Mouse (Mus musculus): ENCODE results near the gene Gadd45gip1.

Gadd45gip1 gene

DNA sequence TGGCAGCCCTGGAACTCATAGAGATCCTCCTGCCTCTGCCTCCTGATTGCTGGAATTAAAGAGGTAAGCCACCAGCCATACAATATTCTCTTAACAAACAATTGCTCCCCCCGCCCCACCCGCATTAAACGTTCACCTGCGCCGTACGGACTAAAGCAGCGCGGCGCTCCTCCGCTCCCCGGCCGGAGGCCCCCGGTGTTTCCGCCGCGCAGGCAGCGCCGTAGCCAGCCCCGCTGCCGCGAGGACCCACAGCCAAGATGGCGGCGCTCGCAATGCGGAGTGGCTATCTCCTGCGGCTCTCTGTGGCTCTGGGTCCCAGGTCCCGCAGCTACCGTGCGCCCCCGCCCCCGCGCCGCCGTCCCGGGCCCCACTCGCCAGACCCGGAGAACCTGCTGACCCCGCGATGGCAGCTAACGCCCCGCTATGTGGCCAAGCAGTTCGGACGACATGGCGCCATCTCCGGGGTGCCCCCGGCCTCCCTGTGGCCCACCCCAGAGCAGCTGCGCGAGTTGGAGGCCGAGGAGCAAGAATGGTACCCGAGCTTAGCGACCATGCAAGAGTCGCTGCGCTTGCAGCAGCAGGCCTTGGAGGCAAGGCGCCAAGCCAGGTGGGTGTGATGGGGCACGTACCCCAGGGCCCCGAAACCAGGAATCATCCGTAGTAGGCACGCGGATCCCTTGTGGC is 854 bp downstream of the Gadd45gip1 start:
- DNase-seq (ENCODE audit: low spot score in 2 of 2) = peak; percentile 83 to 87

DNA sequence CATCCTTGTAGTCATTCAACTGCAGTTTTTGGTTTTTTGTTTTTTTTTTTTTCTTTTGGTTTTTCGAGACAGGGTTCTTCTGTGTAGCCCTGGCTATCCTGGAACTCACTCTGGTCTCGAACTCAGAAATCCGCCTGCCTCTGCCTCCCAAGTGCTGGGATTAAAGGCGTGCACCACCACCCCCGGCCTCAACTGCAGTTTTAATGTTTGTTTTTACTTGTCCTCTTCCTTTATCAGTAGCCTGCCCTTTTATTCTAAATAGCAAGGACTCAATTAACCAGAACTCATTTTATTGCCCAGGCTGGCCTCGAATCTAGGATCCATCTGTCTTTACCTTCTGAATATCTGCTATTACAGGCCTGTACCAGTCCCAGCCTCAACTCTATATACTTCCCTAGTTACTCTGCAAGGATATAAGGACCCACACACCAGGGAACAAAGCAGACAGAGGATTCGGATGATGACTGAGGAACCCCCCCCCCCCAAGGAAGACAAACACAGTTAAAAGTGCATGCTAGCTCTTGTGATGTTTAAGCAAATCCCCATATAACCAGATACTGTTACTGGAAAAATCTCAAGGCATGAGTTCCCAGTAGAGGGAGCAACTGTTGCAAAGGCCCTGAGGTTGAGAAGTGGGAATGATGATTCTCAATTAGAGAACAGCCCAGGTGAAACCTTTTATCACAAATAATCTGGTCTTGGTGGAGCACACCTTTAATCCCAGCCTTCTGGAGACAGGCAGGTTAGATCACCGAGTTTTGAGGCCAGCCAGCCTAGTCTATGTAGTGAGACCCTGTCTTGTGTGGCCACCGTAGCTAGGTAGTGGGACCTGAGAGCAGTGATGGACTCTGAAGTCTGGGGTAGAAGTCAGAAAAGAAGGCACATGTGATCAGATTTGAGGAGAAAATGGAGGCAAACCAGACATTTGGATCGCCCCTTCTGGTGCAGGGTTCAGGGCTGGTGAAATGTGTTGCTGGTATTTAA is 1.7 kb downstream of the Gadd45gip1 start:
- DNase-seq (ENCODE audit: low spot score in 2 of 2) = no peak

DNA sequence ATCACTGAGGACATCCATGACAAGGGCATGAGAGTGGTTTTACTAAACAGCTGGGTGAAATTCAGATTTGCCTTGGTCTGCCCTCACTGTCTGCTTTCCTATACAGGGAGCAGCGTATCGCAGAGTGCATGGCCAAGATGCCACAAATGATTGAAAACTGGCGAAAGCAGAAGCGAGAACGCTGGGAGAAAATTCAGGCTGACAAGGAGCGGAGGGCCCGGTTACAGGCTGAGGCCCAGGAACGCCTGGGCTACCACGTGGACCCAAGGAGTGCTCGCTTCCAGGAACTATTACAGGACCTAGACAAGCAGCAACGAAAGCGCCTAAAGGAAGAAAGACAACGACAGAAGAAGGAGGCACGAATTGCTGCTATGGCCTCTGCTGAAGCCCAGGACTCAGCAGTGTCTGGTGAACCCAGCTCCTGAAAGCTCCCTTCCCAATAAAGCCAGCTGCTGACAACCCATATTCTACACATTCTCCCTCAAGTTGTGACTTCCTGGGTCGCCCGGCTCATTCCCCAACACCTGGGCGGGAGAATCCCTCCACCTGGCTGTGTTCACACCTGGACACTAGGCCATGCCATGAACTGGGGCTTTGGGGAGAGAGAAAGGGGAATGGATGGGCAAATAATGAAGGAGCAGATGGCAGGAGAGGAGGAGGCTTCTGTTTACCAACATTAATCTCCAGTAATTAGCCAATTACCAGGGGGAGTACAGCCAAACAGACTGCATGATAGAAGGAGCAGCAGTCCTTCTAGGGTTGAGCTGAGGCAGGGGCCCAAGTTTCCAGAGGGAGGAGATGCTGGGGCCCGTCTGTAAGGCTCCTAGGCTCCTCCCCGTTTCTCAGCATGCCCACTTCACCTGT is 2.9 kb downstream of the Gadd45gip1 start:
- DNase-seq (ENCODE audit: low spot score in 2 of 2) = no peak

DNA sequence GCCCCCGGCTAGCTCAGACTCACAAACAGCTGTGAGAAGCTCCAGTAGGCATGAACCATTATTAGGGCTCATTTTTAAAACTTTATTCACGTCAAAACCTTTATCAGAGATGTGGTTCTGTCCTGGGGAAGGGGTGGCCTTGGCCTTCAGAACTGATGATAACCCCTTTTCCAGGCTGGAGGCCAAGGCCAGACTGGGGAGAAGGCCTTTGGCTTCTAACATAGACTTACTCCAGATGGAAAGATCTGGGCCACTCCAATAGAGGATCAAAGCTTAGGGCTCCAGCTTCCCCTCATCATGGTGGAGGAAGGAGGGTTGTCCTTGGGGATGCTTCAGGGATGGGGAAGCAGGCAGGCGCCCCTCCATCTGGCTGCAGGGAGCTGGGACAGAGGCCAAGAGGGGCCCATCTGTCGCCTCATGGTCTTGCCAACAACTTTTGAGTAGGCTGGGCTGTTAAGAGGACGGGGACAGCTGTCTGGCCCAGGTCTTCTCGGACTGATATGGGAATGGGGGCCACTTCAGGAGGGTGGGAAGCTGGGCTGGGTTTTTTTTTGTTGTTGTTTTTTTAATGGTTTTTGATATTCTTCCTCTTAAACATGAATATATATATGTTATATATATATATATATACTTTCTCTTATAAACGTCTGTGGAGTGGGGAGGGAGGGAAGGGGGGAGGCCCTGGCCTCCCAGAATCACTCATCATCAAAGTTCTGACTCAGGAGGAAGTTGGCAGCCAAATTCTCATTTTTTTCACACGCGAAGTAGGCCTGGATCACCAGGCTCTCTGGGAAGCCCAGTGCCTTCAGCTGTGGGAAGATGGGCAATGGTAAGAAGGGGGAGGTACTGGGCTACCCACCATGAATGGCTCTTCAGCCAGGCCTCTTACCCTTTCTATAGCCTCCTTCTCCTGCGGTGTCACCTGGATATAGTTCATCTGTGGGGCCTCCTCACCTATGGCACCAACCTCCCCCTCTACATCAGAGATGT is 3.8 kb downstream of the Gadd45gip1 start:
- DNase-seq (ENCODE audit: low spot score in 2 of 2) = peak; percentile 87 to 93

DNA sequence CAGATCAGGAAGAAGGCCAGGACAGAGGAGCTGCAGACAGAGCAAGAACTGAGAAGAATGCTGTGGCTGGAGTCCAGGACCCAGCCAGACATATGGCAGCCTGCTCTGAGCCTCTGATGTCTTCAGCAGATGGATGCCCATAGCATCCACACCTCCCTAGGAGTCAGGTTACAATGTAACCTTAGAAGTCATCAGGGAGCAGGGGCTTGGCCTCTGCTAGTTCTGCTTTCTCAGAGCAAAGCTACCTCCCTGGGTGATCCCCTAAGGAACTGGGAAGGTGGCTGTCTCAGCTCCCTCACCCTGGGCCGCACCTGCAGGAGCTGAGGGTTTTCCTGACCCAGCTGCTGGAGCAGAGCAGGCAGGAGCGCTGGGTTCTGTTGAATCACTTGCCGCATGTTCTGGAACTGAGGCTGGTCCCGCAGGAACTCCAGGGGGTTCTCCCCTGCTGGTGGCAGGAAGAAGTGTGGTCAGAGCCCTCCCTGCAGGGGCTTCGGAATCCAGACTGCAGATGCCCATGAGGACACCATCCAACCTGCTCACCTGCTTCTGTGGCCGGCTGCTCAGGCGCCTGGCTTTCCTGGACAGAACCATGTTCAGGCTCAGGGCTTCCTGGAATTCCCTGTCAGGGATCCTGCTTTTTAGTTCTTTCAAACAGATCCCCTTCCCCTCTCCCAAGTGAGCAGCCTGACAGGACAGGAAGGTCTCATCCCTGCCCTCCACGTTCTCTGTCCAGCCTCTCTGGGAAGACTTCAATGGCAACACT is 6.0 kb downstream of the Gadd45gip1 start:
- no peak for DNase-seq (ENCODE audit: low spot score in 2 of 2)

DNA sequence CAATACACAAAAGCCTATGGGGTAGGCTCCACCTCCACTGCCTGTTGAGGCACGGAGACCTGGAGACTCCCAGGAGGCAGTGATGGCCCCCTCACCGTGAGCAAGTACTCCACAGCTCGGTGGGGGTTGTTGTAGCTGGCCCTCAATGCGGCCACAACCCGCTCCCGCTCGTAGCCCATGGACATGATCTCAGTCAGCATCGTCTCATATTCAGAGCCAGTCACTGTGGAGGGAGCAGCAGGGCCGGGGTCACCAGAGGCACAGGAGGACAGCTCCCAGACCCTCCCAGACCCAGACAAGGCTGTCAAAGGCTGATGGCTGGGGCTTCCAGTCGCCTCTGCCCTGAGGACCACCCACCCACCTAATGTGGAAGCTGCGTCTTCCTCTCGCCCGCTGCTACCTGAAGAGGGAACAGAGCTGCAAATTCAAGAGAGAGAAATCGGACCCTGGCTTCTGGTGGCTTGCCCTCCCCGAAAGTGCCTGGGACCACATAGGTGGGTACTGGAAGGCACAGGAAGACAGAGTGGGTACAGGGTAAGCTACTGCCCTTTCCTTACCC is 6.7 kb downstream of the Gadd45gip1 start:
- DNase-seq (ENCODE audit: low spot score in 2 of 2) = no peak

DNA sequence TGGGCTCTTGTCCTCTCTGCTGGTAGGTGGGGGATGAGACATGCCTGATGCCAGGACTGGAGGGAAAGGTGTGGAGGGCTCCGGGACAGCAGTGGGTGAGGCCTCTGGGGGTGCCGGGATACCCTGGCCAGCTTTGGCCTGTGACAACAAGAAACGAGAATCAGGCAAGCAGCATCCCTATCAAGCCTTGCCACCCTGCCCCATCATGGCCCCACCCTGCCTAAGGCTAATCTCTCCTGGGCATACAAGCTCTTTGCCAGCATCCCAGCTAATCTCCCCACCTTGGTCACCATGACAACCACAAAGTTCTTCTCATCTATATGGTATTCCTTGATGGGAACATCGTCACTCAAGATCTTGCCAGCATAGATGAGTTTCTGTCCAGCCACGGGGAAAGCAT is 7.2 kb downstream of the Gadd45gip1 start:
- no peak for DNase-seq (ENCODE audit: low spot score in 2 of 2)

DNA sequence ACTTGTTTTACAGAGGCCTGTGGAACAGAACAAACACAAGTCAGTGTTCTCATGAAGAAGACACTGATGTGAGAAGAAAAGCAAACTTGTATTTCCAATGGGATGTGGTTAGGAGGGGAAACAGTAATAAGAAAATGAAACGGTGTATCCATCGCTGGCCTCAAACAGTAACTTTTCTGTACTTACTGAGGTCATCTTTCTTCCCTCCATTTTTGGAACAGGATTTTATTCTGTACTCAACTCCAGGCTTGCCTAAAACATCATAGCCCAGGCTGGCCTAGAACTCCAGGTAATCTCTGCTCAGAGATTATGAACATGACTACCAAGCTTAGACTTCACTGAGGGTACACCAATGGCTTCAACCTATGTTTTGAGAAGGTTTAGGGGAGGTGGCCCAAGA is 8.1 kb downstream of the Gadd45gip1 start:
- DNase-seq (ENCODE audit: low spot score in 2 of 2) = no peak

DNA sequence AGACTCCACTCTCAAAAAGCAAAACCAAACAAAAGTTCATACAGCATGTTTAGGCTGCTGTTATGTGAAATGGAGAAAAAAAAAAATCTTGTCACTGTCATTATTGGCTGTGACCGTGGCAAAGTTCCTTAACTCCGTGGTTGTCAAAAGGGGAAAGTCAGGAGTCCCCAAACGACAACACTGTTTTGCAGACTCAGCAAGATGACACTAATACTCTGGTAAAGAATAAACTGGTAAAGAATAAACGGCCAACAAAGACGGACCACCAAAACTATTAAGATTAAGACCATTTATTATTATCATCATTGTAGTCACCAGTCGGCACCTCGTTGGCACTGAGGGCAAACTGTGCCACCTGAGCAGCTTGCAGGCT is 8.5 kb downstream of the Gadd45gip1 start:
- no peak for DNase-seq (ENCODE audit: low spot score in 2 of 2)

DNA sequence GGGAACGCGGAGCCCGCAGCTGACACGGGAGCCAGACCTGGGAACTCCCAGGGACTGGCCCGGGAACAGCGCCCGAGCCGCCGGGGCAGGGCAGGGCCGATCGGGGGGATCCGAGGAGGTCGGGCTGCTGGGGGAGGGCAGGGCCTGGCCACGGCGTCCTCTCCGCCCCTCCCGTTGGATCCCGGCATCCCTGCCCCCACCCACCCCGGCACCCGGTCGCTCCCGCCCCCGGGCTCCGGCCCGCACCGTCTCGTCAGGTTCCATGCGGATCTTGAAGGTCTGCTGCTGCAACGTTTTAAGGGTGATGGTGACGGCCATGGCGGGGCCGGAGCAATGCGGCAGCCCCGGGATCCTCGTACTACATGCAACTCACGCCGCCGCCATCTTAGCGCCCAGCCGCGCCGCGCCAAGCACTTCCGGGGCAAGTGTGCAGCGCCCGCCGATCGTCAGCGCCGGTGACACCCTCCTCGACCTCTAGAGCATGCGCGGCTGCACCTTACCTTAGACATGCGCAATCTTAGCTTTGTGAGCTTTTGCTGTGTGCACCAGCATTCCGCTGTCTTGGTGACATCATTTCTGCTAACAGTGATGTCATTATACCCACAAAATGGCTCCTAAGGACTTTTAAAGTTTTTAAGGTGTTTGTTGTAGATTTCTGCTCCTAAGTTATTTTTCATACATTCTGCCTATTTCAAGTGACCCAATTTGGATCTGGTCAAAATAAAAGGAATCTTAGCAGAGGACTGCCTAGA is 9.1 kb downstream of the Gadd45gip1 start, which contains the start of gene Rad23a:
Gene Rad23a, minus strand, starts transcription at position 418 of the 752 bp plus-strand sequence.
- DNase-seq (ENCODE audit: low spot score in 2 of 2) = peak; percentile 96 to 97

DNA sequence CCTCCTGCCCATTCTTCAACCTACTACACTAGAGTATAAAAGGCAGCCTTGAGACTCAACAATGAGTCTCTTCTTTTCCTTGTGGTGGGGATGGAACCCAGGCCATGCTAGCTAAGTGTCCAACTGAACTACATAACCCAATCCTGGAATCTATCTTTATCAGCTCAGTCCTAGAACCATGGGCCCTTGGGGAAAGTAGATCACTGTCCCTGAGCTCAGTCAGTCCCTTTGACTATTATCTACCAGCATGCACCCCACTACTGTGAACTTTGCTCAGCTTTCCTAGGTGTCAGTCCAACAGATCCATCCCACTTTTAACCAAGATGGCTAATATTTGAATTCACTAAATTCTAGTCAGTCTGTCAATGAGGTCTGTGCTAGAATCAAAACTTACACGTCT is 10.2 kb downstream of the Gadd45gip1 start:
- DNase-seq (ENCODE audit: low spot score in 2 of 2) = no peak

DNA sequence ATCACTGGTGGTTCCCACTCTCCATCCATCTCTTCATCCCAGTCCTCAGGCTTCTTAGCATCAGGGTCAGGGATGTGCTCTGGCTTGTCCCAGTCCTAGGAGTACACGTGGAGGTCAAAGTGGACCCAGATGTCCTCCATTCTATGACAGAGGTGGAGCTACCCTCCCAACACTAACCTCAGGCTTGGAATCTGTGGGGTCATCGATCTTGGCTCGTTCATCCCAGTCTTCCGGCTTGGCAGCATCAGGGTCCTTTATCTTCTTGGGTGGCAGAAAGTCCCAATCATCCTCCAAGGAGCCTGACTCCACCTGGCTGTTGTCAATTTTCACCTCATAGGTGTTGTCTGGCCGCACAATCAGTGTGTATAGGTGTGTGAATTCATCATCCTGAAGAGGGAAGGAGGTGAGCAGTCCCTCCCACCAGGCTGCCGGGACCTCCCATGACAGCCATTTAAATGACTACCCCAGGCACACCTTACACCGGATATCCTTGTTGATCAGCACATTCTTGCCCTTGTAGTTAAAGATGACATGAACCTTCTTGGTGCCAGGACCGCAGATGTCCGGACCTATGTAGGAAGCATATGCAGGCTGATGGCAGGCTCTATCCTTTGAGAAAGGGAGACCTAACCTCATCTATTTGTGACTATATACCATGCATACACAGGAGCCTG is 13.2 kb downstream of the Gadd45gip1 start:
- no peak for DNase-seq (ENCODE audit: low spot score in 2 of 2)

DNA sequence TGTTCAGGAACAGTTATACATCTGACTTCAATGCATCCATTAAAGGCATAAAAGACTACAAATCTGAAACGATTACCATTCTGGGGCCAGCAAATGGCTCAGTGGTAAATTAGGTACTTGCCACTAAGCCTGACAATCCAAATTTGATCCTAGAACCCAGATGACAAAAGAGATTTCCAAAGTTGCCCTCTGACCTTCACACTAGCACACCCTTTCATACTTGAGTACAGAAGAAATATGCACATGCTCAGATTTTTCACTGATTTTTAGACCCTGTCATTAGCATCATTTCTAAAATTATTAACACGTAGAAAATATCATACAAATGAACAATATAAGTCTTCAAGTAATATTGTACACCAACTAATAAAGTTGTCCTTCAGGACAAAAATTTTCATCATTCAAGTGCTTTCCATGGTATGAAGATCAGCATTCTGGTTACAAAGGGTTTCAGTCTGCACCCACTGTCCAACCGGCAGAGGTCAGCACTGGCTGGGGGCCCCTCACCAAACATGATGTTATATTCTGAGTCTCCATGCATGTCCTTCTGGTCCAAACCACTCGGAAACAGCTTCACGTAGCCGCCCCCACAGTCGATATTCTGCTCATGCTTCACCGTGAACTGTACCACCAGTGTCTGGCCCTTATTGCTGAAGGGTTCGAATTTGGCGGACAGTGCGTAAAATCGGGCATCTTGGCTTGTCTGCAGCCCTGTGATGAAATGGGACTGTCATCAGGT is 14.2 kb downstream of the Gadd45gip1 start:
- peak; percentile 64 to 73 for DNase-seq (ENCODE audit: low spot score in 2 of 2)

DNA sequence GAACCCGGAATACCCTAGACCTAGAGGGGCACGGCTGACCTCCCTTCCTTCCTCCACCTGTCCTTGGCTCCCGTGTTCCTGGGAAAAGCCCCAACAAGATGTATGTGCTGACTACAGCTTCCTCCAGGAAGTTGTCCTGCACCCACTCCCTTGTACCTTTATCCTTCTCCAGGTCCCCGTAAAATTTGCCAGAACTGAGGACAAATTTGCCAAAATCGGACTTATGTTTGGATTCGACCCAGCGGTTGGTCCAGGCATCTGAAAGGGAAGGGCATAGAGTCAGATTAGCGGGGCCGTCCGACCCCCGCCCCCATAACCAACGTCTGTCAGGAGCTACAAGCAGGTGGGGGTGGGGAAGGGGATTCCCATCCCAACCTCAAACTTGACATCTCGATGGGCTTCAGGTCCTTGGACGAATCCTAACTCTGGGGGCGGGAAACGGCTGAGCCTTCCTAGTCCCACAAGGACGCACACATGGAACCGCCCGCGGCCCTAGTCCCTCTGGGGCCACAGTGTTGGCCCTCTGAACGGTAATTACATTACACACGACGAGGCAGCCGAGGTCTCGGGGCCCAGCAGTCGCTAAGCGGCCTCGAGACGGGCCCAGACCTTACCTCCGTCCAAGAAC is 14.9 kb downstream of the Gadd45gip1 start:
- DNase-seq (ENCODE audit: low spot score in 2 of 2) = peak in 1 of 2 experiments; percentile 49

DNA sequence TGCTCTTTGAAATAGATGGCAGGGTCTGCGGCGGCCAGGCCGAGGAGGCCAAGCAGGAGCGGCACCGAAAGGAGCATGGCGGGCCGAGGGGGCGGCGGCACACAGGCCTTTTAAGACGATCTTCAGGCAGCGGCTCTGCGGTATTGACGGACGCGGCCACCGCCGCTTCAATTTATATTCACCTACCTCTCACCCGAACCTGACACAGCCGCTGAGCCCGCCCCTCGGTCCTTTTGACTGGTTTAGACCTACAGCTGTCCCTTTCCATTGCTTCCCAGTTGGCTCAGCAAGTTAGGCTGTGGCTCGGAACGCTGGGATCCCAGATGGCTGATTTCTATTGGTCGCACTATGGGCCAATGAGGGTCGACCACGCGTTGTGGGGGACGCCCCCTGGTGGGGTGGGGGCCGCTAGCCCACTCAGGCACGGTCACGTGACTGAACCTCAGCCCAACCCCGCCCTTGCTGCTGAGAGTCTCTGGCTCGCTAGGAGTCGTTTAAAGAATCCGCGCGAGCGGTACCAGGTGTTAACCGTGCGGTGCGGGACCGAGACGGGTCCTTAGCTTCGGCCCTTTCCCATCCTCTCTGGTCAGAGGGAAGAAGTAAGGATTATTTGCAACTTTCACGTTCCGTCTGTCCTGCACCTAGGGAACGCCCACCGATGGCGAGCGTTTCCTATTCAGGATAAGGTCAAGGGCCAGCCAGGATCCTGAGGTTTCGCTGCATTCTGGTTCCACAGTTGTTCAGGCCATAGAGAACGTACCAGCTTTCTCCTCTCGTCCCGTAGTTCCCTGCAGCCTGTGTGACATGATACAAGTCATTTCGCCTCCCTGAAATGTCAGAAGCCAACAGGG is 15.6 kb downstream of the Gadd45gip1 start, which contains the start of gene Calr:
Gene Calr, minus strand, starts transcription at position 213 of the 851 bp plus-strand sequence.
- peak; percentile 100 for DNase-seq (ENCODE audit: low spot score in 2 of 2)
